Mouse (Mus musculus): ENCODE measurements around the gene Dok1. TPM values are rescaled to one million over a fixed set of nuclear protein-coding genes. Genes with fewer than 3 reads are reported as not detected.
A peak's percentile ranks its signal among the peaks of the same experiment; 100 is the strongest.

The Dok1 gene
- polyA plus RNA-seq, 1 experiment = 21.9 TPM

- no peak overlapping the region for H3K4me3 ChIP-seq (ENCODE audit: control insufficient read depth, insufficient read depth, low read length)
- WGBS = 22% methylated on average over 8 of the region's 8 CpGs
- H3K36me3 ChIP-seq (ENCODE audit: control insufficient read depth, insufficient read depth, low read length) = no peaks in the 10 kb centered on the region
- no peak for TF ChIP-seq POLR2A (IDR thresholded peaks at IDR 0.05; ENCODE audit: control insufficient read depth, extremely low read depth, insufficient read depth, low read length, poor library complexity)
- no peak for TF ChIP-seq CTCF (IDR thresholded peaks at IDR 0.05; ENCODE audit: borderline replicate concordance, control insufficient read depth, extremely low read depth, insufficient read depth, low read length, poor library complexity)
- no peak overlapping the region for H3K27ac ChIP-seq (ENCODE audit: control insufficient read depth, insufficient read depth, low read length)
- H3K27me3 ChIP-seq (ENCODE audit: control insufficient read depth, insufficient read depth, low read length) = peaks cover 33% of the 10 kb centered on the region
- H3K4me1 ChIP-seq (replicated peaks; ENCODE audit: control insufficient read depth, insufficient read depth, low read length) = peaks cover 27% of the 10 kb centered on the region
- DNase-seq = no peak
These were observed 32.7 kb upstream of the Dok1 start for GRCm38 (mm10) chr6:83065995-83066394.

GRCm38 (mm10) chr6:83058725-83059124, 25.5 kb upstream of the Dok1 start:
- Histone ChIP-seq H3K27ac (ENCODE audit: control insufficient read depth, insufficient read depth, low read length) (no peak overlapping the region), H3K36me3 (ENCODE audit: control insufficient read depth, insufficient read depth, low read length) (peaks cover 8% of the 10 kb centered on the region), H3K4me1 (replicated peaks; ENCODE audit: control insufficient read depth, insufficient read depth, low read length) (peaks cover 11% of the 10 kb centered on the region), H3K27me3 (ENCODE audit: control insufficient read depth, insufficient read depth, low read length) (no peaks in the 10 kb centered on the region), H3K4me3 (ENCODE audit: control insufficient read depth, insufficient read depth, low read length) (no peak overlapping the region)
- TF ChIP-seq POLR2A (IDR thresholded peaks at IDR 0.05; ENCODE audit: control insufficient read depth, extremely low read depth, insufficient read depth, low read length, poor library complexity) = no peak
- no peak for TF ChIP-seq CTCF (IDR thresholded peaks at IDR 0.05; ENCODE audit: borderline replicate concordance, control insufficient read depth, extremely low read depth, insufficient read depth, low read length, poor library complexity)
- DNase-seq = no peak
- WGBS = 94% methylated on average over 2 of the region's 2 CpGs

DNA sequence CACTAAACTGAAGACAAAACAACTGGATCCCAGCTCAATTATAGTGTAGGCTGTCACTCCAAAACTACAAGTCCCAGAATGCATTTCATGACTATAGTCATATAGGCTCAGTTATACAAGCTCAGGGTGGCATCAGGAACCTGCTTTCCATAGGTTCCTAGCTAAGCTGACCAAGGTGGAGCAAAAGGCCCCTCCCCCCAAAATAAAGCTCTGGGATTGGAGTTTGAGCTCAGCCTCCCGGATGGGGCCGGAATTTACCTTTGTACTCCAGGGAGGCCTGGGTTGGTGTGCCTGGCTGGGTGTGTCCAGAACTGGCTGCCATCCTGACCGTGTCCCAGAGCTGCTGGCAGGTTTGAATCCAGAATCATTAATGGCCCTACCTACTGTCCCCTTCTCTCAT, 24.5 kb upstream of the Dok1 start, which contains the start of gene Dqx1:
Dqx1 (plus strand) TSS at position 55 of the 400 bp plus-strand sequence.
- 97% methylated on average over 3 of the region's 3 CpGs for WGBS
- TF ChIP-seq POLR2A (IDR thresholded peaks at IDR 0.05; ENCODE audit: control insufficient read depth, extremely low read depth, insufficient read depth, low read length, poor library complexity) = no peak
- no peak for TF ChIP-seq CTCF (IDR thresholded peaks at IDR 0.05; ENCODE audit: borderline replicate concordance, control insufficient read depth, extremely low read depth, insufficient read depth, low read length, poor library complexity)
- H3K4me1 ChIP-seq (replicated peaks; ENCODE audit: control insufficient read depth, insufficient read depth, low read length) = peaks cover 19% of the 10 kb centered on the region
- H3K27me3 ChIP-seq (ENCODE audit: control insufficient read depth, insufficient read depth, low read length) = no peaks in the 10 kb centered on the region
- H3K36me3 ChIP-seq (ENCODE audit: control insufficient read depth, insufficient read depth, low read length) = peaks cover 8% of the 10 kb centered on the region
- DNase-seq = no peak
- H3K4me3 ChIP-seq (ENCODE audit: control insufficient read depth, insufficient read depth, low read length) = no peak within 1 kb of the TSS
- H3K27ac ChIP-seq (ENCODE audit: control insufficient read depth, insufficient read depth, low read length) = no peak within 1 kb of the TSS

DNA sequence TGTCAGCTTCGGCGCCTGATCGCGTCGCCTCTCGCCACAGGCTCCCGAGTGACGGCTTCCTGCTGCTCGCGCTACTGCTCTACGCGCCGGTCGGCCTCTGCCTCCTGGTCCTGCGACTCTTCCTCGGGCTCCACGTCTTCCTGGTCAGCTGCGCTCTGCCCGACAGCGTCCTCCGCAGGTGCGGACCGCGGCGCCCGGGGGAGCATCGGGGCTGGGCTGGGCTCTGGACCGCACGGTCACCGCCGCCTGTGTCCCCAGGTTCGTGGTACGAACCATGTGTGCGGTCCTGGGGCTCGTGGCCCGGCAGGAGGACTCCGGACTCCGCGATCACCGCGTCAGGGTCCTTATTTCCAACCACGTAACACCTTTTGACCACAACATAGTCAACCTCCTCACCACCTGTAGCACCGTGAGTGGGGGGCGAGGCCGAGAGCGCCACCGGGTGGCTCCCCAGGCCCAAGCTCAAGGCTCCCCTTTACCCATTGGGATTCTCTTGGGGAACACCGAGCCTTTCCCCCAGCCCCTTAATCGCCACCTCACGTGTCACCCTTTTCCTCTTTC, 21.7 kb upstream of the Dok1 start, which contains the start of gene Htra2:
Htra2 (minus strand) TSS at position 403 of the 561 bp plus-strand sequence.
- Histone ChIP-seq H3K4me1 (replicated peaks; ENCODE audit: control insufficient read depth, insufficient read depth, low read length) (peaks cover 19% of the 10 kb centered on the region), H3K4me3 (ENCODE audit: control insufficient read depth, insufficient read depth, low read length) (peak within 1 kb of the TSS; percentile 80), H3K27me3 (ENCODE audit: control insufficient read depth, insufficient read depth, low read length) (no peaks in the 10 kb centered on the region), H3K36me3 (ENCODE audit: control insufficient read depth, insufficient read depth, low read length) (peaks cover 8% of the 10 kb centered on the region), H3K27ac (ENCODE audit: control insufficient read depth, insufficient read depth, low read length) (no peak within 1 kb of the TSS)
- TF ChIP-seq POLR2A (IDR thresholded peaks at IDR 0.05; ENCODE audit: control insufficient read depth, extremely low read depth, insufficient read depth, low read length, poor library complexity) (no peak), CTCF (IDR thresholded peaks at IDR 0.05; ENCODE audit: borderline replicate concordance, control insufficient read depth, extremely low read depth, insufficient read depth, low read length, poor library complexity) (0 out of 2 replicates have a peak, but pooled peaks have one; percentile 29)
- WGBS = under 1% methylated on average over 50 of the region's 50 CpGs
- DNase-seq = peak; percentile 66

- WGBS = under 1% methylated on average over 64 of the region's 64 CpGs
- Histone ChIP-seq H3K27ac (ENCODE audit: control insufficient read depth, insufficient read depth, low read length) (no peak within 1 kb of the TSS), H3K4me3 (ENCODE audit: control insufficient read depth, insufficient read depth, low read length) (peak within 1 kb of the TSS; percentile 80), H3K27me3 (ENCODE audit: control insufficient read depth, insufficient read depth, low read length) (no peaks in the 10 kb centered on the region), H3K36me3 (ENCODE audit: control insufficient read depth, insufficient read depth, low read length) (peaks cover 8% of the 10 kb centered on the region), H3K4me1 (replicated peaks; ENCODE audit: control insufficient read depth, insufficient read depth, low read length) (peaks cover 19% of the 10 kb centered on the region)
- TF ChIP-seq CTCF (IDR thresholded peaks at IDR 0.05; ENCODE audit: borderline replicate concordance, control insufficient read depth, extremely low read depth, insufficient read depth, low read length, poor library complexity) (no peak; the same call in 1 of the 2 replicates), POLR2A (IDR thresholded peaks at IDR 0.05; ENCODE audit: control insufficient read depth, extremely low read depth, insufficient read depth, low read length, poor library complexity) (peak; percentile 90)
- peak; percentile 97 for DNase-seq
These were observed 21.0 kb upstream of the Dok1 start, which contains the start of gene Aup1 for GRCm38 (mm10) chr6:83054074-83054851. Gene Aup1 (plus strand): TSS chr6:83054521.

DNA sequence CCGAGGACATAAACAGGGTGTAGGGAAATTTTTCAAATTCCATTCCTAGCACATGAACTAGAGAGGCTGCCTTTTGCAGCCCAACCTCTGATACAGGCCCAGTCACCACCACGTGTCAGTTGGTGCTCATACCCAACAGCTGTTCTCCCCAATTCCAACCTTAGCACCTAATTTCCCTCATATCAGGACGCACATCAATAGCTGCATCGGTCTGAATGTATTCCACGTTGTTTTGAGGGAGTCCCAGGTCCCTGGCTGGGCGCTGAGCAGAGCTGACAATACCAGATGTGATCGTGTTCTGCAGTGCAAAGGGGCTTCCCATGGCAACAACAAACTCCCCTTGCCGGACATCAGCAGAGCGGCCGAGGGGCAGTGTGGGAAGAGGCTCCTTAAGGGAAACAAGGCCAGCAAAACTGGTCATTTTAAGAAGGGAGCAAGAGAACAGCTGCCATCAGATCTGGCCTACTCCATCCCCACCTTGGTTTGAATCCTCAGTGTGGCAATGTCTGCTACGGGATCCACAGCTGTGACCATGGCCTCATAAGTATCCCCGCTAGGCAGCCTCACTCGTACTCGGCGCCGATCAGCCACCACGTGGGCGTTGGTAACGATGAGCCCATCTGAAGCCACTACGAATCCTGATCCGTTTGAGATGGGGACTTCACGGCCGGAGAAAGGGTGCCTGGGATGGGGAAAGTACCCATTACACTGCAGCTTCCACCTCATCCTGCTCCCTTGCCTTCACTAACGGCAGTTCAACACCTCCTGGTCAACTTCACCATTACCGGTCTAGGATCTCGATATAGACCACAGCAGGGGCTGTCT, 20.1 kb upstream of the Dok1 start:
- Histone ChIP-seq H3K27ac (ENCODE audit: control insufficient read depth, insufficient read depth, low read length) (no peak overlapping the region), H3K4me3 (ENCODE audit: control insufficient read depth, insufficient read depth, low read length) (peak overlapping the region; percentile 80), H3K27me3 (ENCODE audit: control insufficient read depth, insufficient read depth, low read length) (no peaks in the 10 kb centered on the region), H3K36me3 (ENCODE audit: control insufficient read depth, insufficient read depth, low read length) (peaks cover 8% of the 10 kb centered on the region), H3K4me1 (replicated peaks; ENCODE audit: control insufficient read depth, insufficient read depth, low read length) (peaks cover 19% of the 10 kb centered on the region)
- DNase-seq = no peak
- WGBS = 8% methylated on average over 26 of the region's 26 CpGs
- TF ChIP-seq POLR2A (IDR thresholded peaks at IDR 0.05; ENCODE audit: control insufficient read depth, extremely low read depth, insufficient read depth, low read length, poor library complexity) = no peak
- TF ChIP-seq CTCF (IDR thresholded peaks at IDR 0.05; ENCODE audit: borderline replicate concordance, control insufficient read depth, extremely low read depth, insufficient read depth, low read length, poor library complexity) = no peak

Measured in thymus, adult 2 months (tissue).